Comparison of ENCODE assay signal across 18 mouse cellular contexts in the genomic region with DNA sequence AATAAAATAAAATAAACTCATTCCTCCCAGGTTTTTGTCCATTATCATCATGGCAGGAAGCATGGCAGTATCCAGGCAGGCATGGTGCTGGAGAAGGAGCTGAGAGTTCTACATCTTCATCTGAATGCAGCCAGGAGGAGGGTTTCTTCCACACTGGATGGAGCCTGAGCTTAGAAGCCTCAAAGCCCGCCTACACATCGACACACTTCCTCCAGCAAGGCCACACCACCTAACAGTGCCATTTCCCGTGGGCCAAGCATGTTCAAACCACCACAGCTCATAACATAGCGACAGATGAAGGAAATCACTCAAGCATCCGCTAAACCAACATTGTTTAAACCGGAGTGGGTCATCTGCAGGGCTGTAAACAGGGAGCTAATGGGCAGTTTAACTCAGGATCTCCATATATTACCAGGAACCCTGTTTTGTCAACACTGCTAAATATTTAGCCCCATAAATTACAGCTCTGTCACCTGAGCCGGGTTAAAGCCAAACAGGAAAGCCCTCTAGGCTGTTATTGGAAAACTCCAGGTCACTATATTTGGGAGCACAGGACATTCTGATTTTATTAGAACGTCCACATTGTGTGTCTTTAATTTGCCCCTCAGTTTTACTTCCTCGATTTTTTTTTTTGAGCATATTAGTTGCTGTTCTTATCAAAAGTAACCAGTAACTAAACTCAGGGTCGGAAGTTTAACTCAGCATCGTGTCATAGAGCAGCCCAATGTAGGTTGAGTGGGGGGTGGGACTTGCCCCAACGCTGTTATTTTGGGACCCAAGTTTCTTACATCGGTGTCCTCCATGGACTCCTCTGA.
"Had no signal": no experiment of that assay in that cellular context is flagged by ENCODE, and none has a peak within 500 bp of the region (broad histone marks: within the 10 kb centered on the region; RNA-seq: fewer than 3 reads in every experiment).

No protein-coding gene starts in this region.

- H3K4me3 ChIP-seq: liver, embryonic 15.5 days; lung, embryonic 15.5 days; megakaryocyte, embryonic 14.5 days; midbrain, embryonic 12.5 days; neural tube, embryonic 12.5 days had no signal

- H3K9ac ChIP-seq: liver, embryonic 15.5 days; liver, postnatal 0 days; lung, embryonic 15.5 days; midbrain, embryonic 12.5 days; neural tube, embryonic 12.5 days had no signal

- H3K36me3 ChIP-seq: liver, embryonic 15.5 days; lung, embryonic 15.5 days; midbrain, embryonic 12.5 days; neural tube, embryonic 12.5 days had no signal

- H3K27me3 ChIP-seq: liver, embryonic 15.5 days; lung, embryonic 15.5 days; megakaryocyte, embryonic 14.5 days; neural tube, embryonic 12.5 days had no signal

- ATAC-seq: liver, postnatal 0 days; lung, postnatal 0 days; midbrain, embryonic 16.5 days had no signal

- H3K9me3 ChIP-seq: liver, embryonic 15.5 days; lung, embryonic 15.5 days; midbrain, embryonic 12.5 days; neural tube, embryonic 12.5 days had no signal

- H3K4me2 ChIP-seq: liver, embryonic 15.5 days; lung, embryonic 15.5 days; midbrain, embryonic 12.5 days; neural tube, embryonic 12.5 days had no signal

- H3K27ac ChIP-seq: liver, embryonic 15.5 days; lung, embryonic 15.5 days; macrophage; midbrain, embryonic 12.5 days; neural tube, embryonic 12.5 days had no signal

- H3K4me1 ChIP-seq: liver, embryonic 15.5 days; megakaryocyte, embryonic 14.5 days; midbrain, embryonic 12.5 days; neural tube, embryonic 12.5 days had no signal

- DNase-seq: liver, postnatal 0 days; lung, adult 2 months; lung, postnatal 14 days; lung, postnatal 36 days; midbrain, embryonic 14.5 days; right cerebral cortex, postnatal 25 days; right cerebral cortex, postnatal 4 days; thymus, adult 18-20 months; thymus, postnatal 14 days; thymus, postnatal 36 days had no signal
